Mouse (Mus musculus) macrophage (primary cell): ENCODE data around the gene Ciz1. TPM values are rescaled to one million over a fixed set of nuclear protein-coding genes. Genes with fewer than 3 reads are reported as not detected.
A peak's percentile ranks its signal among the peaks of the same experiment; 100 is the strongest.

Source experiments
- H3K27ac ChIP-seq: fragments of 350-480 bp; formaldehyde crosslinking; 2 replicates; pipeline ENCODE4 v1.9.0; 2021
- H3K36me3 ChIP-seq: fragments of 350-480 bp; formaldehyde crosslinking; 2 replicates; pipeline ENCODE4 v1.9.0; 2021; ENCODE audit errors: inconsistent target
- H3K4me3 ChIP-seq: fragments of 350-480 bp; formaldehyde crosslinking; 2 replicates; pipeline ENCODE4 v1.9.0; 2021; ENCODE audit errors: inconsistent target
- H3K79me2 ChIP-seq: fragments of 350-480 bp; formaldehyde crosslinking; 2 replicates; pipeline ENCODE4 v1.9.0; 2021; ENCODE audit errors: inconsistent target
- WGBS: methylation state at CpG from one replicate; pipeline ENCODE4 v1.1.7; 2026; ENCODE audit warnings: inconsistent platforms; ENCODE audit not compliant: missing documents; 5-methylcytosine and 5-hydroxymethylcytosine counted together
- polyA plus RNA-seq: library from polyadenylated mRNA; stranded (reverse); fragments of 250-400 nt; gene quantifications from 3 replicates; pipeline ENCODE4 v1.2.4, GENCODE M21; 2018; ENCODE audit warnings: inconsistent platforms

Ciz1 gene
- polyA plus RNA-seq, 1 experiment from 2014 or later, result 118 TPM

GRCm38 (mm10) chr2:32395946-32396621 lies 44.0 kb downstream of the Ciz1 start:
- Histone ChIP-seq H3K4me3 (peak overlapping the region; percentile 83), H3K36me3 (peaks cover 9% of the 10 kb centered on the region; the same call in 1 of the 2 replicates), H3K79me2 (peaks cover 8% of the 10 kb centered on the region; the same call in 1 of the 2 replicates), H3K27ac (peak overlapping the region; percentile 92)
- under 1% methylated on average over 54 of the region's 59 CpGs for WGBS

- WGBS, result 1% methylated on average over 15 of the region's 15 CpGs
- peaks cover 8% of the 10 kb centered on the region; the same call in 1 of the 2 replicates for H3K79me2 ChIP-seq
These were observed 44.6 kb downstream of the Ciz1 start for GRCm38 (mm10) chr2:32396695-32397094.

GRCm38 (mm10) chr2:32404663-32405062 lies 52.5 kb downstream of the Ciz1 start:
- Histone ChIP-seq H3K27ac (no peak overlapping the region), H3K36me3 (peaks cover 17% of the 10 kb centered on the region; the same call in 1 of the 2 replicates), H3K79me2 (no peaks in the 10 kb centered on the region), H3K4me3 (no peak overlapping the region)
- 25% methylated on average over 2 of the region's 2 CpGs for WGBS

More at GRCm38 (mm10) chr2:32396695-32397094, 44.6 kb downstream of the Ciz1 start:
- Histone ChIP-seq H3K36me3 (peaks cover 12% of the 10 kb centered on the region; the same call in 1 of the 2 replicates), H3K27ac (no peak overlapping the region), H3K4me3 (peak overlapping the region; percentile 83)

- Histone ChIP-seq H3K79me2 (no peaks in the 10 kb centered on the region), H3K27ac (no peak overlapping the region), H3K36me3 (0 out of 2 replicates have a peak, but pooled peaks cover 2% of the 10 kb centered on the region), H3K4me3 (no peak overlapping the region)
- WGBS, result 87% methylated on average over 7 of the region's 7 CpGs
These were observed 55.2 kb downstream of the Ciz1 start for GRCm38 (mm10) chr2:32407144-32407824.

- Histone ChIP-seq H3K27ac (no peak overlapping the region), H3K4me3 (no peak overlapping the region), H3K36me3 (no peaks in the 10 kb centered on the region), H3K79me2 (no peaks in the 10 kb centered on the region)
- WGBS, result 93% methylated on average over 24 of the region's 25 CpGs
These were observed 56.6 kb downstream of the Ciz1 start for GRCm38 (mm10) chr2:32408429-32409424.

- 81% methylated on average over 7 of the region's 7 CpGs for WGBS
- Histone ChIP-seq H3K36me3 (peaks cover 27% of the 10 kb centered on the region), H3K27ac (no peak overlapping the region), H3K79me2 (no peaks in the 10 kb centered on the region), H3K4me3 (no peak overlapping the region)
These were observed 59.3 kb downstream of the Ciz1 start for GRCm38 (mm10) chr2:32411407-32411806.

- H3K79me2 ChIP-seq, result no peaks in the 10 kb centered on the region
- WGBS, result 97% methylated on average over 6 of the region's 6 CpGs
- H3K27ac ChIP-seq, result no peak overlapping the region
- no peak overlapping the region for H3K4me3 ChIP-seq
- H3K36me3 ChIP-seq, result peaks cover 42% of the 10 kb centered on the region
These were observed 60.8 kb downstream of the Ciz1 start for GRCm38 (mm10) chr2:32412742-32413531.

GRCm38 (mm10) chr2:32413936-32414335 lies 61.8 kb downstream of the Ciz1 start:
- H3K79me2 ChIP-seq, result no peaks in the 10 kb centered on the region
- no peak overlapping the region for H3K27ac ChIP-seq
- H3K4me3 ChIP-seq, result no peak overlapping the region
- 89% methylated on average over 5 of the region's 5 CpGs for WGBS
- H3K36me3 ChIP-seq, result peaks cover 52% of the 10 kb centered on the region

- WGBS, result 97% methylated on average over 12 of the region's 12 CpGs
- no peak overlapping the region for H3K27ac ChIP-seq
- H3K79me2 ChIP-seq, result peaks cover 7% of the 10 kb centered on the region; the same call in 1 of the 2 replicates
- peaks cover 71% of the 10 kb centered on the region for H3K36me3 ChIP-seq
- no peak overlapping the region for H3K4me3 ChIP-seq
These were observed 63.7 kb downstream of the Ciz1 start for GRCm38 (mm10) chr2:32415801-32416200.

- H3K36me3 ChIP-seq, result peaks cover 77% of the 10 kb centered on the region
- H3K27ac ChIP-seq, result no peak overlapping the region
- 100% methylated on average over 2 of the region's 2 CpGs for WGBS
- H3K4me3 ChIP-seq, result no peak overlapping the region
- H3K79me2 ChIP-seq, result peaks cover 14% of the 10 kb centered on the region
These were observed 64.4 kb downstream of the Ciz1 start for GRCm38 (mm10) chr2:32416556-32416955.

GRCm38 (mm10) chr2:32417486-32417885 lies 65.4 kb downstream of the Ciz1 start:
- peaks cover 77% of the 10 kb centered on the region for H3K36me3 ChIP-seq

GRCm38 (mm10) chr2:32418430-32419151 lies 66.5 kb downstream of the Ciz1 start:
- no peak overlapping the region for H3K4me3 ChIP-seq
- WGBS, result 95% methylated on average over 12 of the region's 12 CpGs
- H3K79me2 ChIP-seq, result peaks cover 34% of the 10 kb centered on the region
- no peak overlapping the region for H3K27ac ChIP-seq
- peaks cover 77% of the 10 kb centered on the region for H3K36me3 ChIP-seq

More at GRCm38 (mm10) chr2:32417486-32417885, 65.4 kb downstream of the Ciz1 start:
- no peak overlapping the region for H3K27ac ChIP-seq
- peaks cover 23% of the 10 kb centered on the region for H3K79me2 ChIP-seq
- H3K4me3 ChIP-seq, result no peak overlapping the region
- 95% methylated on average over 8 of the region's 8 CpGs for WGBS

- WGBS, result 95% methylated on average over 3 of the region's 3 CpGs
- H3K4me3 ChIP-seq, result no peak overlapping the region
- peaks cover 42% of the 10 kb centered on the region for H3K79me2 ChIP-seq
- H3K36me3 ChIP-seq, result peaks cover 71% of the 10 kb centered on the region
- no peak overlapping the region for H3K27ac ChIP-seq
These were observed 67.2 kb downstream of the Ciz1 start for GRCm38 (mm10) chr2:32419359-32419758.
